Mouse (Mus musculus): ENCODE measurements around the gene Cotl1.

Gene Cotl1

GRCm38 (mm10) chr8:119762226-119763220 is 77.8 kb downstream of the Cotl1 start:
- DNase-seq (ENCODE audit: extremely low read depth, insufficient read length, low spot score), result no peak

DNA sequence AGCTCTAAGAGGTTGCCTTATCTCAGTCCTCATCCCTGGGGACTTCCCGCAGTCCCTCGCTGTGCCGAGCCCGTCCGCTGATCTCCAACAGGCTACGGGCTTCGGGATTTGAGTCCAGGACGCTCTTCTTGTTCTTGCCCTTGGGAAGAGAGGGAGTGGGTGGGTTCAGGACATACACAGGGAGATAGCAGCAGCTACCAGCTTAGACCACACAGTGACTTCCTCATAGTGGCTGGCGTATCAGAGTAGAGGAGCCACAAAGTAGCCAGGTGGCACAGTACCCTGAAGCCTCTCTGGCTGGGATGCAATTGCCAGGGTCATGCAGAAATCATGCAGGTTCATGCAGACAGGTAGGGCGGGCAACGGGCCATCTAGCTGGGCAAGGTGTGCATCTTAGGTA is 78.7 kb downstream of the Cotl1 start:
- DNase-seq (ENCODE audit: extremely low read depth, insufficient read length, low spot score), result no peak
